Mouse (Mus musculus) gastrocnemius, postnatal 36 days (tissue): ENCODE results near the gene Coa7. TPM values are rescaled to one million over a fixed set of nuclear protein-coding genes. Genes with fewer than 3 reads are reported as not detected.
A peak's percentile ranks its signal among the peaks of the same experiment; 100 is the strongest.

Experiments
- DNase-seq, 2 experiments: peaks; one replicate each; pipeline ENCODE4 v3.0.0; 2022
- intact Hi-C: fragments of 180-260 bp; cut with DNase I; formaldehyde crosslinking; loops from one replicate; pipeline ENCODE4 v1.15.1; 2025
- long read RNA-seq, 2 experiments: library from polyadenylated mRNA; stranded (forward); transcript quantifications; one replicate each; pipeline ENCODE4 v2.0.0; 2021
- total RNA-seq, 2 experiments: library from RNA; stranded (reverse); gene quantifications; 2 replicates each; pipeline ENCODE4 v1.2.3; 2021

Gene Coa7
- 10 to 100 TPM; 35.5 to 39.9 TPM for total RNA-seq
- long read RNA-seq, experiment 1, transcript Coa7-202 (3 exons, 3,714 nt), result major isoform, 25 of 27 reads
- long read RNA-seq, experiment 1, partial matches to known transcripts, result 0 of 27 reads
- long read RNA-seq, experiment 1, other reads (novel, unspliced or antisense), result 2 of 27 reads
- long read RNA-seq, experiment 2, transcript Coa7-202 (3 exons, 3,714 nt), result major isoform, 49 of 52 reads
- long read RNA-seq, experiment 2, partial matches to known transcripts, result 0 of 52 reads
- long read RNA-seq, experiment 2, other reads (novel, unspliced or antisense), result 2 of 52 reads

DNA sequence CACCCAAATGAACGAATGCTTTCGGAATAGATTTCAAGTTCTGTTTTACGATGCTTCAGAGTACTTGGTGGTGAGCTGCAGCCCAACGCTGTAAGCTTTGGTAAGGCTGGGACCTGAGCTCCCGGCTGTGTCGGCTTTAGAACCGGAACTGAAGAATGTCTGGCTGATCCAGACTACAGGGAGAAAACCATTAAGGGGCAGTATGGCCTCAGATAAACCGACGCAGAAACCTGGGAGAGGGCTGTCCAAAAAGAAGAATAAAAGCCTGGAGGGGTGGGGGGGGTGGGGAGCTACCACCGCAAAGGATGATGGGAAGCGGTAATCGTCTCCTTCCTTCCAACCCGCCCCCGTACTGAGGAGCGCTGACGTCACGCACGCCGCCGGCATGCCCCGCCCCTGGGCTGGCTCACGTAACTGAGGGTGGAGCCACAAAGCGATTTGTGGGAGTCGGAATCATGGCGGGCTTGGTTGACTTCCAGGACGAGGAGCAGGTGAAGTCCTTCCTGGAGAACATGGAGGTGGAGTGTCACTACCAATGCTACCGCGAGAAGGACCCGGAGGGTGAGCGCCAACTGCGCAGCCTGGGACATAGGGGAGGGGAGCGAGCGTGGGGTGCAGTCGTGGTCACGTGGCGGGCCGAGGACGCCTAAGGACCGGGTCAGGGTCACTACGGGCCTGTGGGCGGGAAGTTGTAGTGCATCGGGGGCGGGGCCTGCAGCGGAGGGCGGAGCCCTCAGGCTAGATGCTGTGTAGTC, at the start of gene Coa7:
Gene Coa7, plus strand, starts transcription at position 411 of the 755 bp plus-strand sequence.
- DNase-seq, result peak; percentile 96 to 97
- intact Hi-C loops, result loop anchor here (5.0 to 10.0 kb wide), 3 partner anchors 76 to 403 kb away; partner anchors contain the start of genes Cpt2 and Echdc2

DNA sequence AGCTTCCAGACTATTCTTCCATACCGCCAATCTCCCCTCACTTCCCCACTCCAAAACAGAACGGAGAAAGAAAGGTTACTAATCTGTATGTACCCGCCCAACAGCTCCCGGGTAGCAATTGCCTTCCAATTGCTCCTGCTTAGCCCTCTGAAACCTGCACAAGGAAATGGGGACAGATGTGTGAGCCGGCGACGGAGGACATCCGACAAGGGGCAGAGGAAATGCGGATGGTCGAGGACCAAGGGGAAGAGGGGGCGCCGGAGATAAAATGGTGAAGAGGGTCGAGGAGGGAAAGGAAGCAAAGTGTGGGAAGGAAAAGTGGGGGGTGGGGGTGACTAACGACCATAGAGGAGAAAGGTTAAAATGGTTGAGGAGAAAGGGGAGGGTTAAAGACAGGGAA, 27.7 kb upstream of the Coa7 start:
- intact Hi-C loops, result no loop called here

DNA sequence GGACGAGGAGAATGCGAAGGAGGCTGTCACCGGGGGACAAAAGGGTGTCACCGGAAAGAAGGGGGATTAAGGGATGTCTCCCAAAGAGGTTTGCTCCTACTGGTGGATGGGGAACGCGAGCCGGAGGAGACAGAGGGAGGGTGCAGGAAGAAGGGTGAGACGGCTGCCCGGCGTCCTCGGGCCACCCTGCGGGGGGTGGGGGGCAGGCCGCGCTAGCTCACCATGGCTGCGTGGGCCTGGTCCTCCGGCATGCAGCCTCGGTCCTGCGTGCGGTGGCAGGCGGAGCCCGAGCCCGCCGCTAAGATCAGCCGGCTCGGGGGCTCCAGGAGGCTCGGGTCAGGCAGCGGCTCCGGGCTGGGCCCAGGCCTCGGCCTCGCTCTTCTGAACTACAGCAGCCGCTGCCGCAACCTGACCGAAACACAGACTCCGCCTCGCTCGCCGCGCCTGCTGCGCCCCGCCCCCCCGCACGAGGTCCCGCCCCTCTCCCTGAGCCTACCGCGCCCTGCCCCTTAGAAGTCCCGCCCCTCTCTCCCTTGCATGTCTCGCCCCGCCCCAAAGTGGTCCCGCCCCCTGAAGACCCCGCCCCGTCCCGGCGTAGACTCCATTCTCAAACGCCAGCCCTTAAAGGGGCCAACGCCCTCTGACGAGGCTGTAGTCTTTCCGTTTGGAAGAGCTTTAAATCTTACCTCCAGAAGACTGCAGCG, 27.1 kb upstream of the Coa7 start, which contains the start of gene Zyg11b:
Gene Zyg11b, minus strand, starts transcription at position 427 of the 704 bp plus-strand sequence.
- DNase-seq, result peak; percentile 81 to 86
- intact Hi-C loops, result no loop called here

More for the DNA sequence above, 27.7 kb upstream of the Coa7 start:
- DNase-seq, result no peak

DNA sequence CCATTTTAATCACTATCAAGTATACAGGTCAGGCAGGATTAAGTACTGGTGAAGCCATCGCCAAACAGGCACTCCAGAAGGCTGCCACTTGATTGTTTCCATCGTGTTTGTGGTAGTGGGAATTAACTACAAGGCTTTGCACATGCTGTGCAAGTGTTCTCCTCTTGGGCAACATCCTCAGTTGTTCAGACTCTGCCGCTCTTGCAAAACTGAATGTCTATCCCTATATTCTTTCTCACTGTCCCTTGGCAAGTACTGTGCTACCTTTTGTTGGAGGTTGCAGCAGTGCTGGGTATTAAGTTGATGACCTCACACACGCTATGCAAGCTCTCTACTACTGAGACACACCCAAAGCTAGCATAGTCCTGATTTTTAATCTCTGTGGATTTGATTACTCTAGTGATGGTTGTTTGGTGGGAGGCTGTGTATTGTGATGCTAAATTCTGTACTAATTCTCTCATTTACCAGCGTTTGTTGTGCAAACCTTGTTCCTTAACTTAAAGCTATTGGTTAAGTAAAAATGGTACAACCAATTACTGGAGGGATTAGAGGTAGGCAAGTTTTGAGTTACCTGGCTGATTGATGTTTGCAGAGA, 25.5 kb upstream of the Coa7 start:
- intact Hi-C loops, result no loop called here
- DNase-seq, result no peak

DNA sequence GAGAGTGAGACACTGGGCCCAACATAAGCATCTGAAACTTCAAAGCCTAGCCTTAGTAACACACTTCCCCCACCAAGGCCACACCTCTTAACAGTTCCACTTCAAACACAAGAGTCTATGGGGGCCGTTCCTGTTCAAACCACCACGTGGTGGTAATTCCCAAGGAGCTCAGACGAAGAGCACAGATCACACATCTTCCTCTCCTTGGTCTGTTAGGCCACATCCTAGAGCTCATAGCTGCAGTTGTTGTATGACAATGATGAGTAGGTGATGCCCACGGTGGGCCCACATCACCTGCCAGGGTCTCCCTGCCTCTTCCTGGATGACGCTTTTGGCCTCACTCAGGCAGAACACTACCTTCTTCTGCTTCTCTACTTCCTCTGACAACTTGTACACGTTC, 17.2 kb upstream of the Coa7 start:
- DNase-seq, result no peak
- intact Hi-C loops, result no loop called here

DNA sequence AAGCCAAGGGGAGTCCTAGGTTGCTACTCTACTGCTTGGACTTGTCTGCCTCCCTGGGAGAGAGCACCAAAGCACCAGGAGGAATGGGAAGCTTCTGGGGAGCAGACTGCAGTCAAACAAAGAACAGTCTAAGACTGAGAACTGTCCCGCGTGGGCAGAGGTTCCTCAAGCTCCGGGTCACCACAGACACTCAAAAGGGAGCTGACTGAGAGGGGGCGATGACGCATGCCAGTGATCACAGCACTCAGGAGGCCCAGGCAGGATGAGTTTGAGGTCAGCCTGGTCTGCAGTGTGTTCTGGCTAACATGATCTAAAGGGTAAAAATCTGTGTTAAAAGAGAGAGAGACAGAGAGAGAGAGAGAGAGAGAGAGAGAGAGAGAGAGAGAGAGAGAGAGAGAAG, 13.9 kb upstream of the Coa7 start:
- intact Hi-C loops, result no loop called here
- DNase-seq, result no peak

DNA sequence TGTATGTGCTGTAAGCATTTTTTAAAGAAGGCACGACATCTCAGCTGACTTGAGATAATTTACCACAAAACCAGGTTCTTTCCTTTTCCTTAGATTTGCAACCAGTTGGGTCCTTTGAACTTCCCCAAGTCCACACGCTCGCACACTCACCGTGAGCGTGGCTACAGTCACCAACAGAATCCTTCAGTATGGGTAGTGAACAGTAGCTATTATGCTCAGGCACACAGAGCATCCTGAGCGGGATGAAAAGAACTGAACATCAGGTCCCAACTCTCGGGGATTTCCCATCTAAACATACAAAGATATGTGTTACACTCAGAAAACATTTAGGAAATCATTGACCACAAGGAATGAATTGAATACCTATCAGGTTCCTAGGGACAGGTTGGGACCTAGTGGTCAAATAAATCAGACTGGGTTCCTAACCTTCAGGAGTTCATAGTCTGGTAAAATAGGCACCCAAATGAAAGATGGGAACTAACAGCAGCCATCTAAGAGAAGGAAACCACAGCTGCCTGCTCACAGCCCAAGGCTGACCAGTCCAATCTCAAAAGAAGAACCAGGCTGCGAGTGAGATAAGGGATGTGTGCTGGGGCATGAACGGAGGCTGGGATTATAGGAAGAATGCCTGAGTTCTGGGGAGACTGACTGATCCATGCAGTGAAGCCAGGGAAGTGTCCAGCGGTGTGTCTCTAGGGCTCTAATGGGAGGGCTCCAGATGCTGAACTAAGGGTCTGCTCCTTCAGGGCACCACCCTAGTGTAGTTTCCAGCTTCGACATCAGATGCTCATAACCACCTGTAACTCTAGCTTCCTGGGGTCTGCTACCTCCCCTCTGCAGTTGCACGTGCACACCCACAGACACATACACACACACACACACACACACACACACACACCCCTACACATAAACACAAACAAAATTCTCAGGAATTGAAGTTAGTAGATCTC, 10.0 kb upstream of the Coa7 start:
- intact Hi-C loops, result no loop called here
- DNase-seq, result no peak

DNA sequence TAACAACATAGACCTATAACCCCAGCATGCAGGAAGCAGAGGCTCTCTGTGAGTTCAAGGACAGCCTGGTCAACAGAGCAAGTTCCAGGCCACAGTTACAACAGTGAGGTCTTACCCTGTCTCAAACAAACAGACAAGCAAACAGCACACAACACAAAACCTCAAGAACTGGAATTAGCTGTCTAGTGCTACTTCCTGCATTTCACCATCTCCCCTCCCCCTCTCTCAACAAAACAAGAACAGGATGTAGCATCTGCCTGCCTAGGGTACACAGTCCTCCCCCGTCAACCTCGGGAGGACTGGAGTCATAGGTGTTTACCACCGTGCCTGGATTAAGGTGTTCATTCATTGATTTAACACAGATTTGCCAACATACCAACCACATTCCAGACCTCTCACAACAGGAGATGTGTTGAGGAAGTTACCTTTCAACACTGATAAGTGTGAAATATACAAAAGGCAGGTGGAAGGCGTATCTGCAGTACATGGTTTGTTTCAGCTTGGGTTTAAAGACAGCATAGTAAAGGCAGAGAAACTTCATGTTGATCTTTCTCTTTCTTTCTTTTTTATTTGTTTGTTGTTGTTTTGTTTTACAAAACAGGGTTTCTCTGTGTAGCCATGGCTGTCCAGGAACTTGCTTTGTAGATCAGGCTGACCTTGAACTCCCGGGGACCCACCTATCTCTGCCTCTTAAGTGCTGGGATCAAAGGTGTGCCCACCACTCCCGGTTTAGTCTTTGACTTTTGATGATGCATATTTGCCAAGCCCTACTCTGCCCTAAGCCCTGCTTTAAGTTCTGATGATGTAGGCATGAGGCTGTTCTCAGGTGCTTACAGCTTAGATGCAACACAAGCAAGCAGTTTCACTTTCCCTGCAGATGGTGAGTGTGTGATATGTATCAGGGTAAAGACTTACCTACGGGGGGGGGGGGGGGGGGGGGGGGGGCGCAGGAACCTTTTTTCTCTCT, 9.0 kb upstream of the Coa7 start:
- intact Hi-C loops, result no loop called here
- DNase-seq, result no peak

DNA sequence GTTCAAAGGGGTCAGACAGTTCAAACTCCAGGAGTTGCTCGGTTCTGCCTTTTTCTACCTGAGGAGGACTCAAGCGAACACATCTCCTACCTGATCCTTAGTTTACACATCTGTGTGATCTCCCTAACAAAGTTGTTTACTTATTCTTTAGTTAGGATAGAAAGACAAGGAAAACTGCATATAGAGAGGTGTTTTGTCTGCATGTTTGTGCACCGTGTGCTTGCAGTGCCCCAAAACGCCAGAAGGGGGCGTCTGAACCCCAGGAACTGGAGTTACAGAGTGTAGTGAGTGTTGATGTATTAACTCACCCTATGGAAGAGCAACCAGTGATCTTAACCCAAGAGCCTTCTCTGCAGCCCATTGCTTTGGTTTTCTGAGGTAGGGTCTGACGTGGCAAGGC, 8.2 kb upstream of the Coa7 start:
- intact Hi-C loops, result loop anchor here (10.0 kb wide), 2 partner anchors 155 to 395 kb away; partner anchors contain the start of genes Cpt2 and Echdc2
- no peak for DNase-seq

DNA sequence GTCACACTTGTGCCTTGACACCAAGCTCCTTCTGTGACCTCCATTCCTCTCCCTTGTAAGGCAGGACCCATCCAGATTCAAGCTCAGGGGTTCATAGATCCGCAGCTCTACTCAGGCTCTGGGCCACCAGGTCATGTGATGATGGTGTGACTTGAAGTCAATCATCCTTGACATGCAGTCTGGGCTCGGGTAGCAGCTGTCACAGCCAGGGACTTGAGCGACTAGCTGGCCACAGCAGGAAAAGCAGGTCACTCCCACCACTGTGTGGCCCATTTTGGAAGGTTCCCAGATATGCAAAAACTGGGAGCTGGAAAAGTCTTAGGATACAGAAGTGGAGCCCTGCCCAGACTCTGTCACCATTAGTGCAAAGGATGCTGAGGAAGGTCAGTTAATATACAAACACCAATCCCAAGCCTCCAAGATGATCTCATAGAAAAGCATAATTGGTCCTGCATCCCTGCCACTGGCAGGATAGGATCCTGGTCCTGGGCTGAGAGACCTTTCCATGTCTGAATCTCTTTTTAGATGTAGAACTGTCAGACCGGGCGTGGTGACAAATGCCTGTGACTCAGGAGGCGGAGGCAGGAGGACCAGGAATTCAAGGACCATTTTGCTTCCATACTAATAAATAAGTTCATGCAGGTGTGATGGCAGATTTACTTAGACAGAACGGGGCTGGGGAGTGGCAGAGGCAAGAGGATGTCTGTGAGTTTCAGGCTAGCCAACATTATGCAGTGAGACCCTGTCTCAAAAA, 7.1 kb upstream of the Coa7 start:
- DNase-seq, result no peak
- intact Hi-C loops, result loop anchor here (10.0 kb wide), 2 partner anchors 156 to 396 kb away; partner anchors contain the start of genes Cpt2 and Echdc2

DNA sequence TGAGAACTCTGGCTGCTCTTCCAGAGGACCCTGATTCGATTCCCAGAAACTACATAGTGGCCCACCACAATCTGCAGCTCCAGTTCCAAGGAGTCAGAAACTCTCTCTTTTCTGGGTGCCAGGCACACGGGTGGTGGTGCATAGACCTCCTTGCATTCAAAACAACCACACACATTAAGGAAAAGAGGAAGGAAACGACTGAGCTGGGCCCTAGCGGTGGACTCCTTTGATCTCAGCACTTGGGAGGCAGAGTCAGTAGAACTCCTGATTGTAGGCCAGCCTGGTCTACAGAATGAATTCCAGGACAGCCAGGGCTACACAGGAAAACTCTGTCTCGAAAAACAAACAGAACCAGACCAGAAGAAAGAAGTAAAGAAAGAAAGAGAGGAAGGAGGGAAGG, 4.4 kb upstream of the Coa7 start:
- DNase-seq, result no peak
- intact Hi-C loops, result loop anchor here (10.0 kb wide), 2 partner anchors 159 to 399 kb away; partner anchors contain the start of genes Cpt2 and Echdc2

DNA sequence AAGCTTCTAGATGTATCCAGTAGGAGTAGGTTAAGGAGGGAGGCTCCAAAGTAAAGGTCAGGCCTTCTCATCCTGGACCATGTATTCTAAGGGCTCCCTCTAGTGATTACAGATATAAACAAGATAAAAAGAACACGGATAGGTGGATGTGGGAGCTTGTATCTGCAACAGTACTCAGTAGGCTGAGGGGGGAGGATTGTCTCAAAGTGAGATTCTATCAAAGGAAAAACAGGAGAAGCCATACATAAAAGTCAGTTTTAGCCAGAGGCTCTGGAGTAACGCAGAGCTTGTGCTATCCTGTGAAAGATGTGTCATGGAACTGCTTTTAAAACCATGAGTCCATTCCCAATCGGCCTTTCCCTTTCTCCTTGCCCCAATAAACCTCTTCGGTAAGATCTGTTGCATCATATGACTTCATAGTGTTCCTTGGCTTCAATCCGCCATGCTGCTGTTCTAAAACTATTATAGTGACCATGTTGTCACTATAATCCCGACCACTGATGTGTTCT, 815 bp upstream of the Coa7 start:
- no peak for DNase-seq
- intact Hi-C loops, result loop anchor here (5.0 to 10.0 kb wide), 3 partner anchors 75 to 402 kb away; partner anchors contain the start of genes Cpt2 and Echdc2

DNA sequence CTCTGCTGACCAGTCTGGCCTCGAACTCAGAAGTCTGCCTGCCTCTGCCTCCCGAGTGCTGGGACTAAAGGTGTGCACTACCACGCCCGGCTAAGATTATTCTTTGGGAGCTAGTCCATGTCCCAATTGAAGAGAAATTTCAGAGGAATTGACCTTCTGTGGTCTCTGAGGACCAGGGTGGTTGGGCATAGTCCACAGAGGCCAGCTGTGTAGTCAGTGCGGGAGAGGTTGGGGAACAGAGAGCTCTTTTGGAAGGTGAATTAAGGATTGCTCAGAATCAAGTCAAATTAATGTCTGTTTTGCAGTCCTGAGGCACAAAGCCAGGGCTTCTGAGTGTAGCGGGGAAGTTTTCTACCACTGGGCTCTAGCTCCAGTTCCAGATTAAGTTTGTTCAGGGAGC, 1.9 kb downstream of the Coa7 start:
- intact Hi-C loops, result loop anchor here (5.0 to 10.0 kb wide), 3 partner anchors 78 to 405 kb away; partner anchors contain the start of genes Cpt2 and Echdc2
- no peak for DNase-seq

DNA sequence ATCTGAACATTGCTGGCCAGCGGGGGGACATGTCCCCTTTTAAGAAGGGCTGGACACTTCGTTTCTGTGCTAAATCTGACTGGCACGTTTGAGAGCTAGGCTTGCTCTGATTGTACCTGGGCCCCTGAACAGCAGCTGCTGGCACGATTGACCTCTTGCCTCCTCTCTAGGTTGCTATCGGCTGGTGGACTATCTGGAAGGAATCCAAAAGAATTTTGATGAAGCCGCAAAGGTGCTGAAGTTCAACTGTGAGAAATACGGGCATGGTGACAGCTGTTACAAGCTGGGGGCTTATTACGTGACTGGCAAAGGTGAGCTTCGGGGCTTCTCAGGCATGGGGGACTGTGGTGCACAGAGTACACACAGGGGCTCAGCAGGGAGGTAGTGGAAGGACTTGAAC, 4.1 kb downstream of the Coa7 start:
- DNase-seq, result no peak
- intact Hi-C loops, result no loop called here

DNA sequence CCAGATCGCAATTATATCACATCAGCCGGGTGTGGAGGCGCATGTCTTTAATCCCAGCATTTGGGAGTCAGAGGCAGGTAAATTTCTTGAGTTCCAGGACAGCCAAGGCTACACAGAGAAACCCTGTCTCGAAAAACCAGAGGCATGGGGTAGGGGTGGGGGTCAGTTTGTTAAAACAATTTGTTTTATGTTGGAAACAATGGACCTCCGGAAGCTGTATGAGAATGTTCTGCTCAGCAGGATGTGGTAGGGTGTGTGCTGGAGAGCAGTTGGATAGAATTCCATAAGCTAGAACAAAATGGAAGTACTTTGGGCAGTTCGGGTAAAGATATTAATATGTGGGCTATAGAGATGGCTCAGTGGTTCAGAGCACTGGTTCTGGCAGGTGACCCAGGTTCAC, 7.5 kb downstream of the Coa7 start:
- DNase-seq, result no peak
- intact Hi-C loops, result loop anchor here (5.0 kb wide), 2 partner anchors 157 to 207 kb away; no protein-coding TSS in a partner anchor

DNA sequence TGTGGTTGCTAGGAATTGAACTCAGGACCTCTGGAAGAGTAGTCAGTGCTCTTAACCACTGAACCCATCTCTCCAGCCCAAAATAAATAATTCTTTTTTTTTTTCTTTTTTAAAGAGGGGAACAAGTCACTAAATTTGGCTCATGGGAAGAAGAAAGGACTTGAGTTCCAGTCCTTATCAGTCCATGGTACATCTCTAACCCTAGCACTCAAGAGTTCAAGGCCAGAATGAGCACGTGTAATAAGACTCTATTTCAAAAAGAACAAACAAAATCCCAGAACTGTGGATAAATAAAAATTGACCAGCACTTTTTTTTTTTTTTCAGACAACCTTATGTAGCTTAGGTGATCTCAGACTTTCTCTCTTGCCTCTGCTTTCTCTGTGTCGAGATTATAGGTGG, 8.8 kb downstream of the Coa7 start:
- intact Hi-C loops, result loop anchor here (5.0 kb wide), 2 partner anchors 156 to 206 kb away; no protein-coding TSS in a partner anchor
- DNase-seq, result no peak

DNA sequence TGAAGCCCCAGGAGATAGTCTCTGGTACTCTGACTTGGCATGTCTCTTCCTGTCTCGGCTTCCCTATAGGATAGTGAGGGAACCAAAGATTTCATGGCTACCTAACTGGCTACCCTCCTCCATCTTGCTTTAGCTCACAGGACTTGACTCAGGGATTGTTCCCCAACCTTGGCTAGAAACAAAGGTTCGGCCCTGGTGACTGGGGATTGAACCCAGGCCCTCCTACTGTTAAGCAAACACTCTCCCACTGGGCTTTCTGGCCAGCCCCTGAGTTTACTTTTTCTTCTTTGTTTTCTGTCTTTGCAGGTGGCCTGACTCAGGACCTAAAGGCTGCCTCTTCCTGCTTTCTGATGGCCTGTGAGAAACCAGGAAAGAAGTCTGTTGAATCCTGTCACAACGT, 9.9 kb downstream of the Coa7 start:
- DNase-seq, result no peak
- intact Hi-C loops, result loop anchor here (5.0 kb wide), 2 partner anchors 154 to 204 kb away; no protein-coding TSS in a partner anchor
